Mouse (Mus musculus): ENCODE results near the gene Exosc6.
A peak's percentile ranks its signal among the peaks of the same experiment; 100 is the strongest.
"Not testable (repeated sequence)": the region's sequence is repeated elsewhere in the genome, so short reads cannot be mapped to it uniquely, and the experiment has no call there.

Gene Exosc6

DNA sequence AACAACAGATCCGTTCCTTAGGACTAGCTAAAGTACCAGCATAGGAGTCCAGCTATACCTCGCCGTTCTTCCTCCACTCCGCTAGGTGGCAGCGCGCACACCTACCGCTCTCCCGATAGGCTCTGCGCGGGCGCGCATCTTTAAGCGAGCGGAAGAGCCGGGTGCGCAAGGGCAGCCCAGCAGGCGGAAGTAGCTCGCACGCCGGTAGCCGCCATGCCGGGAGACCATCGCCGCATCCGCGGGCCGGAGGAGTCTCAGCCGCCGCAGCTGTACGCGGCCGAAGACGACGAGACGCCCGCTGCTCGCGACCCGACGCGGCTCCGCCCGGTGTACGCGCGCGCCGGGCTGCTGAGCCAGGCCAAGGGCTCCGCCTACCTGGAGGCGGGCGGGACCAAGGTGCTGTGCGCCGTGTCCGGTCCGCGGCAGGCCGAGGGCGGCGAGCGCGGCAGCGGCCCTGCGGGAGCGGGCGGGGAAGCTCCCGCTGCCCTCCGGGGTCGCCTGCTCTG, at the start of gene Exosc6:
TSS of gene Exosc6 (plus strand) at position 182 of the 506 bp plus-strand sequence.
- DNase-seq (ENCODE audit: low spot score) = peak; percentile 83

DNA sequence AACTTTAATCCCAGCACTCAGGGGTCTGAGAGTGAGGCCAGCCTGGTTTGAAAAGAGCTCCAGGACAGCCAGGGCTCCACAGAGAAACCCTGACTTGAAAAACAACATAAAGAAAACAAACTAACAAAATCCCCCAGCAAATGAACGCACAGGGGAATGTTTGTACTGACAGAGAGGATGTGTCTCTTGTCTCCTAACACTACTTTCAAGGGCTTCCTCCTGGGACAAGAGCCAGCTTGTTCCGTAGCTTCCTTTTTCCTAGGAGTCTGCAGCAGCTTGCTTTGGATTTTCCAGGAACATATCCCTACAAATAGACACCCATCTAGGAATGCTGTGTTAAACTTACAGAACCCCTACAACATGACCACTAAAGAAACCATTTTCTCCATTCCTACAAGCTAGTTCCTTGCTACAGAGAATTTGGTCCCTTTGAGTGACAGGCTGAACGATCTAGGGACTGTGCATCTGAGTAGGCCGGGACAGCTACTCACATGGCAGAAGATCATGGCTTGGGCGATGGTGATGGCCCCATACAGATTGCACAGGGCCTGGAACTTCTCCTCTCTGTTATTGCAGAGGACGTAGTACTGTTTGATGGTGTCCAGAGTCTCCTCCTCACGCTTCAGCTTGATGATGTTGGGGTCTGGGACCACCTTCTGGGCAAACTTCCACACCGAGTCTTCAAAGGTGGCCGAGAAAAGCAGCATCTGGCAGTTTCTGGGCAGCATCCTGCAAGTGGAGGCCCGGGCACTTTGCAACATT, 45.7 kb upstream of the Exosc6 start:
- not testable (repeated sequence) for DNase-seq (ENCODE audit: low spot score)

GRCm38 (mm10) chr8:111026609-111027008, 29.5 kb upstream of the Exosc6 start:
- DNase-seq (ENCODE audit: low spot score) = not testable (repeated sequence)

GRCm38 (mm10) chr8:111027391-111027937, 28.7 kb upstream of the Exosc6 start:
- DNase-seq (ENCODE audit: low spot score) = peak; percentile 78

GRCm38 (mm10) chr8:111029589-111029988, 26.6 kb upstream of the Exosc6 start:
- no peak for DNase-seq (ENCODE audit: low spot score)

- DNase-seq (ENCODE audit: low spot score) = no peak
These were observed 26.1 kb upstream of the Exosc6 start for GRCm38 (mm10) chr8:111030045-111030444.

GRCm38 (mm10) chr8:111031572-111031971, 24.6 kb upstream of the Exosc6 start, which contains the start of gene Ddx19b:
Ddx19b (minus strand) TSS chr8:111031751.
- DNase-seq (ENCODE audit: low spot score) = no peak

- no peak for DNase-seq (ENCODE audit: low spot score)
These were observed 23.2 kb upstream of the Exosc6 start, which contains the start of gene Aars for GRCm38 (mm10) chr8:111032916-111033315. Aars (plus strand) TSS chr8:111033144.

DNA sequence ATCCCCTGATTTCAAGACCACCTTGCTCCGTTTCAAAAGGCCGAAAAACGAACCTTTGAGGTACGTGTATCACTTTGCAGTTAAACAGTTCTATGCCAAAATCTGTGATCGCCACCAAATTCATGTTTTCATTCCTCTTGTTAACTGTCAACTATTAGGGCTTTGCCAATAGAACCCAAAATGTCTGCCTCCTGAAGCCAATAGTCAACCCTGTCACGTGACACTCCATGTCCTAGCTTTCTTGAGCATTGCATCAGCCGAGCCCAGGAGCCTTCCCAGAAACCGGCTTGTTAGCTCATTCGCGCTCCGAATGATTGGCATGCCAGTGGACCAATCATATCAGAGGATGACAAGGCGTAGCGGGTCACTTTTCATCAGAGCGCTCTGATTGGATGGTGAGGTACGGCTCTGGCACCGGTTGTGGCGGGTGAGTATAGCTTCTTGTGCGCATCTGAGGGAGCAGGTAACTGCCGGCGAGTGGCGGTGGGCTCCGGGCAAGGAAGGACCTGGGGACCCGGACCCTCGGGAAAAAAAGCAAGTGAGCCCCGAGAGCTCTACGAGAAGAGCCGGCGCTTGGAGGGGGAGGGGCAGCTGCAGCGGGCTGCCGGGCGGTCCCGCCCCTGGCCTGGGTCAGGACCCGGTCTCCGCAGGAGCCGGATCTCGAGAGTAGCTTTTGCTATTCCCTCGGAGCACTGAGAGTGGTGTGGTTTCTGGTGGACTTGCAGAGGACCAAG, 22.5 kb upstream of the Exosc6 start:
- peak; percentile 93 for DNase-seq (ENCODE audit: low spot score)

GRCm38 (mm10) chr8:111034276-111034675, 21.9 kb upstream of the Exosc6 start:
- DNase-seq (ENCODE audit: low spot score) = no peak

GRCm38 (mm10) chr8:111036591-111036990, 19.5 kb upstream of the Exosc6 start:
- DNase-seq (ENCODE audit: low spot score) = no peak

DNA sequence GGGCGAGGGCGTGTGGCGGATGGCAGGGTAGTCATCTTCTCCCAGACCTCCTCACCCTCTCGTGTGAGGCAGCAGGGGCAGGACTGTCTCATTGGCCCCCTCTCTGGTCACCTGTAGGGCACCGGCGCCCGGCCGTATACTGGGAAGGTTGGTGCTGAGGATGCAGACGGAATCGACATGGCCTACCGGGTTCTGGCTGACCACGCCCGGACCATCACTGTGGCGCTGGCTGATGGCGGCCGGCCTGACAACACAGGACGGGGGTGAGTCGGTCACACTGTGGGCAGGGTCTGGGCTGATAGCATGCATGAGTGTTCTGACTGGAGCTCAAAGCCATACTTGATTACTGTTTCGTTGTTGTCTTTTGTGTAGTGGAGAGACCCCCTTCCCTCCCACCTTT, 13.6 kb upstream of the Exosc6 start:
- no peak for DNase-seq (ENCODE audit: low spot score)

- no peak for DNase-seq (ENCODE audit: low spot score)
These were observed 12.0 kb upstream of the Exosc6 start for GRCm38 (mm10) chr8:111044003-111044734.

DNA sequence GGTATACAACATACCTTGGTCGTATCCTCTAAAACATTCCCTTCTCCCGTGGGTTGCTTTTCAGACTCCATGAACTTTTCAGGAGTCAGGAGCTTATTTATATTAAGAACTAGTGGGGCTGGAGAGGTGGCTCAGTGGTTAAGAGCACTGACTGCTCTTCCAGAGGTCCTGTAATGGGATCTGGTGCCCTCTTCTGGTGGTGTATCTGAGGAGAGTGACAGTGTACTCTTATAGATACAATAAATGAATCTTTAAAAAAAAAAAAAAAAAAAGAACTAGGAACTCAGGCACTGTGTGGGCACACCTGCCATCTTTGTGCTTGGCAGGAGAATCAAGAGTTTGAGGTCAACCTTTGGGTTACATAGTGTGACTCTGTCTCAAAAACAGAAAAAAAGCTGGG, 7.4 kb upstream of the Exosc6 start:
- no peak for DNase-seq (ENCODE audit: low spot score)

DNA sequence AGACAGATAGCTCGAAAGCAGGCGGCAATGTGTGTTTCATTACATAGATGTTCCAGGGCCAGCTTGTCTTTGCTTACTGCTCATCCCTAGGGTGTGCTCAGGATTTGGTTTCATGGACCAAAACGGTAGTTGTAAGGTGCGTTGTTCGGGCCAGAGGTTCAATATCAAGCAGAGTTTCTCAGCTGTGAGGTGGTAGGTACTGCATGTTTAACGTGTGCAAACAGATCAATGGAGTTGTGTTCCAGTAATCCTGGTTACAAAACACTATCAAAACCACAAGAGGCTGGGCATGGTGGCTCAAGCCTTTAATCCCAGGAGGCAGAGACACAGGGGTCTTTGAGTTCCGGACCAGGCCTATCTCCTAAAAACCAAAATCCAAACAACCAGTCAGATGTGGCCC, 7.0 kb upstream of the Exosc6 start:
- no peak for DNase-seq (ENCODE audit: low spot score)

- DNase-seq (ENCODE audit: low spot score) = no peak
These were observed 2.2 kb upstream of the Exosc6 start for GRCm38 (mm10) chr8:111053827-111054518.

GRCm38 (mm10) chr8:111055031-111055634, 1.0 kb upstream of the Exosc6 start:
- no peak for DNase-seq (ENCODE audit: low spot score)

- DNase-seq (ENCODE audit: low spot score) = no peak
These were observed 478 bp upstream of the Exosc6 start for GRCm38 (mm10) chr8:111055661-111056060.

GRCm38 (mm10) chr8:111056691-111057293, 653 bp downstream of the Exosc6 start:
- no peak for DNase-seq (ENCODE audit: low spot score)

DNA sequence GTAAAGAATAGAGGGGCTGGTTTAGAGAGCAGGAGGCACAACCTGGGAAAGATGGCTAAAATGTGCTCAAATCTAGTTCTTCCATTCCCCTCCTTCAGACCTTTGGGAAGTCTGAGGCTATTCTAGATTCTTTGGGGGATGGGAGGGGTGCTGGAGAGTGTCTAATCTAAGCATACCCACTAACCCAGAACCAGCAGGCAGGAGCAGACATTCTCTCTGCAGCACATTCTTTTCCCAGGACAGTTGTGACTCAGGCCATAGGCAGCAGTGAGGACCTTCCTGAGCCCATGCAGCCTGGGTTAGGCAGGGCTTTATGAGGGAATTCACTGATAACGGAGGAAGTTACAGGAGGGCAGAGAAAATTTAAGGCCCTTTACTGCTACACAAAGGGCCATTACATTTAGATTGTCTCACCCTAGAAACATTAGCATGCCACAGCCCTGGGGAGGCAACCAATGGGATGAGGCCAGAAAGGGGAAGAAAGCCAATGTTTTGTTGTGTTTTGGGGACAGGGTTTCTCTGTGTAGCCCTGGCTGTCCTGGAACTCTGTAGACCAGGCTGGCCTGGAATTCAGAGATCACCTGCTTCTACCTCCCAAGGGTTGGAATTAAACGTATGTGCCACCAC, 2.9 kb downstream of the Exosc6 start:
- no peak for DNase-seq (ENCODE audit: low spot score)

All from ovary, postnatal 14 days (tissue).